ENCODE assay signal across 24 mouse cellular contexts in the genomic region with DNA sequence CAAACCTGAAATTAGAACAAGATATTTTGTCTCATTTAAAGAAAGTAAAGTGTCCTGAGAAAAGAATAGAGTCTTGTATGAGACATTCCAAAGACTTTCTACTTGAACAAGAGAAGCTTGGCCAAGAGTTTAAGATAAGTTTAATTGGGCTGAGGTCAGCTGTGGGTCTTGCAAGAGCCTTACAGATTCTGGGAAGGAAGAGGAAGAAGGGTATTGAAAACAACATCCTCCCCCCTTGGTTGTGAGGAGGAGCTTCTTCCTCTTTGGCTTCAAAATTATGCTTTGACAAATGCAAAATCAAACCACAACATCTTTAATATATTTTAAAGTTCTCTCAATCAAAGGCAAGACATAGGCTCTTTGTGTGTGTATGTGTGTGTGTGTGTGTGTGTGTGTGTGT. TPM values are rescaled to one million over a fixed set of nuclear protein-coding genes. Genes with fewer than 3 reads are reported as not detected.
"Had no signal": no experiment of that assay in that cellular context is flagged by ENCODE, and none has a peak within 500 bp of the region (broad histone marks: within the 10 kb centered on the region; RNA-seq: fewer than 3 reads in every experiment).

No protein-coding gene starts in this region.

- H3K4me3 ChIP-seq: limb, embryonic 10.5 days; limb, embryonic 13.5 days; lung, embryonic 15.5 days; megakaryocyte, embryonic 14.5 days; neural tube, embryonic 12.5 days; neural tube, embryonic 15.5 days had no signal

- H3K27me3 ChIP-seq: limb, embryonic 13.5 days; lung, embryonic 15.5 days; neural tube, embryonic 12.5 days; neural tube, embryonic 15.5 days had no signal

- H3K9ac ChIP-seq: limb, embryonic 13.5 days; liver, embryonic 14.5 days; liver, postnatal 0 days; lung, embryonic 15.5 days; neural tube, embryonic 12.5 days; neural tube, embryonic 15.5 days had no signal

- ATAC-seq: intestine, postnatal 0 days; liver, postnatal 0 days had no signal

- H3K4me1 ChIP-seq: limb, embryonic 10.5 days; limb, embryonic 13.5 days; lung, embryonic 15.5 days; megakaryocyte, embryonic 14.5 days; neural tube, embryonic 12.5 days; neural tube, embryonic 15.5 days had no signal

- DNase-seq: kidney, adult 2 months; kidney, postnatal 25 days; layer of hippocampus, postnatal 36 days; liver; liver, postnatal 0 days; midbrain, embryonic 14.5 days; right cerebral cortex, adult 18-20 months; right cerebral cortex, postnatal 25 days; spleen, adult 18-20 months; thymus, adult 18-20 months; thymus, postnatal 36 days had no signal

- H3K4me2 ChIP-seq: limb, embryonic 13.5 days; lung, embryonic 15.5 days; midbrain, embryonic 11.5 days; neural tube, embryonic 12.5 days; neural tube, embryonic 15.5 days had no signal

- H3K36me3 ChIP-seq: limb, embryonic 10.5 days; limb, embryonic 13.5 days; lung, embryonic 15.5 days; neural tube, embryonic 12.5 days; neural tube, embryonic 15.5 days had no signal

- H3K27ac ChIP-seq: kidney, postnatal 0 days; limb, embryonic 10.5 days; limb, embryonic 13.5 days; liver, embryonic 14.5 days; lung, embryonic 15.5 days; neural tube, embryonic 12.5 days; neural tube, embryonic 15.5 days had no signal

- H3K9me3 ChIP-seq: limb, embryonic 10.5 days; limb, embryonic 13.5 days; lung, embryonic 15.5 days; megakaryocyte, embryonic 14.5 days; neural tube, embryonic 12.5 days; neural tube, embryonic 15.5 days had no signal

RNA-seq across cellular contexts. Expression of gene Gm5127, which starts 50.6 kb away (rescaled TPM):
- total RNA-seq: layer of hippocampus, postnatal 10 days had no signal
- polyA plus RNA-seq: intestine, embryonic 14.5 days; liver, postnatal 0 days; lung, embryonic 15.5 days; testis, adult 2 months had no signal
